Mouse (Mus musculus) G1E (cell line): ENCODE measurements around the gene Sez6.

Experiments used
- CTCF ChIP-seq: IDR thresholded peaks from 2 replicates; pipeline ENCODE4 v1.5.1; 2012; ENCODE audit warnings: low read depth, low read length, inconsistent platforms, mixed read lengths
- GATA1 ChIP-seq: IDR thresholded peaks from 2 replicates; pipeline ENCODE4 v1.6.1; 2012; ENCODE audit warnings: borderline replicate concordance, low read length, inconsistent platforms, mixed read lengths
- POLR2AphosphoS5 ChIP-seq: IDR thresholded peaks from 2 replicates; pipeline ENCODE4 v1.6.1; 2012; ENCODE audit warnings: low read depth, low read length, inconsistent platforms; ENCODE audit not compliant: insufficient replicate concordance
- TAL1 ChIP-seq: conservative IDR thresholded peaks from 2 replicates; pipeline ENCODE4 v1.6.1; 2012; ENCODE audit warnings: low read depth, low read length, inconsistent platforms, mixed read lengths

GRCm38 (mm10) chr11:77930751-77931540, at the start of gene Sez6:
- TF ChIP-seq CTCF = no peak
- no peak for TF ChIP-seq GATA1
- no peak for TF ChIP-seq TAL1
- no peak for TF ChIP-seq POLR2AphosphoS5
